Mouse (Mus musculus) 3134 (cell line): ENCODE results near the gene Tmem251.

Experiments used
- DNase-seq: peaks from one replicate; pipeline ENCODE4 v3.0.0-alpha.2; 2011; ENCODE audit warnings: low spot score; ENCODE audit not compliant: insufficient read length; ENCODE audit errors: extremely low read depth

Tmem251 gene

DNA sequence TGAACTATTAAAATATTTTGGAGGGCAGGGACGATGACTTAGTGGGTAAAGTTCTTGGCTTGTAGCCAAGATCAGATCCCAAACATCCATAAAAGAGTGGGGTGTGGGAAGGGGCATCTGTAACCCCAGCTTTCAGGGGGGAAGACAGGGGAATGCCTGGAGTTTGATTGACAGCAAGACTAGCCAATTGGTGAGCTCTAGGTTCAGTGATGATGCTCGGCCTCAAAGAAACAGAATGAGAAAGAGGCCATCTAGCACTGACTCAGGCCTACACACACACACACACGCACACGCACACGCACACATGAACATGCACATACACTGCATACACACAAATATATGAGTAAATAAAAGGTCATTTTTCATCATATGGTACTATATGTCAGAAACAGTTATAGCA is 33.7 kb upstream of the Tmem251 start:
- DNase-seq, result no peak

DNA sequence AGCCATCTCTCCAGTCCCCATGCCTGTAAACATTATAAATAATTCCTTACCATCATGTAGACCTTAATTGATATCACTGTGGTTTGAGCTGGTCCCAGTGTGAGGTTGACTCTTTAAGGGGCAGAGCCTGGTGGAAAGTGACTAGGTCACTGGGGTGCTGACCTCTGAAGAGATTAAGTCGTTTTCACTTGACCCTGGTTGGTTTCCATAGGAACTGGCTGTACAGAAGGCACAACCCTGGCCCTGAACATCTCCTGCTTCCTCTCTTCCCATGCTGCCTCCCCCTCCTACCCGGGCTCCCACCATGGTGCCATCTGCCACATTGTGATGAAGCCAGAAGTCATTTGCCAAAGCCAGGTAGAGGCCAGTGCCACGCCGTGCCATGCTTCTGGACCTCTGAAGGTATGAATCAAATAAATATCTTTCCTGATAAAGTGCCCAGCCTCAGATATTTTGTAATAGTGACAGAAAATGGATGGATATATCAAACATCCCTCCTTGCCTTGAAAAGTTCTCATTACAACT is 32.6 kb upstream of the Tmem251 start:
- no peak for DNase-seq

- no peak for DNase-seq
Observed at GRCm38 (mm10) chr12:102713153-102713865, 30.3 kb upstream of the Tmem251 start.

GRCm38 (mm10) chr12:102714116-102714515 is 29.4 kb upstream of the Tmem251 start:
- DNase-seq, result no peak

- DNase-seq, result no peak
Observed at GRCm38 (mm10) chr12:102714654-102715395, 28.7 kb upstream of the Tmem251 start.

DNA sequence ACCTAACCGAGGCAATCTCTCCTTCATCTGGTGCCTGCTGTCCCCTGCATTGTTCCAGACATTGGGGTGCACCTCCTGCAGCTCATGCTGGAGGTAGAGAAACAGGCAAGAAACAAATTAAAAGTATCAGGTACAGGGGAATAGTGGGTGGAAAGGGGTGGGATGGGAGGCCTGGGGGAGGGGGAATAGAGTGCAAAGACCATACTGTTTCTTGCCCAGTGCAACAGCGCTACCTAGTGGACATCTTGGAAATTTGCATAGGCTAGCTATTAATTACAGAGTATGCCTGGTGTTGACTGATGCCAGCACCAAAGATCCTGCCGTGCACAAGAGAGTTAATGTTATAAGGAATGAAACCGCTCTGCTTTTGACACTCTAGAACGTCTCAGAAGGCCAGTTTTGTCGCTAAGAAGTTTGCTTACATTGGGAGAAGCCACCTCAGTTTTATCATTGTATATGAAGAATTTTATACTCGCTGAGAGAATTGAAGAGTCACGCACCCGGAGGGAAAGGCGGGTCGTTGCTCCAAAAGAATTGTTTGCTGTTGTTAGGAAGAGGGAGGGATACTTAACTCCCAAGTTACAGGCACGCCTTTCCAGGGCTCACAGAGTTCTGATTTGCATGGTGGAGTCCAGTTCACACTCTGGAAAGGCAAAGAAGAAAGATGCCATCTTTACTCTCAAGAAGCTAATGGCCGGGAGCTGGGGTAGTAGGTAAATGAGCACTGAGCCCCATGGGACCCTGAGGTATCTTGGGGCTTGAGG is 23.8 kb upstream of the Tmem251 start:
- DNase-seq, result no peak

DNA sequence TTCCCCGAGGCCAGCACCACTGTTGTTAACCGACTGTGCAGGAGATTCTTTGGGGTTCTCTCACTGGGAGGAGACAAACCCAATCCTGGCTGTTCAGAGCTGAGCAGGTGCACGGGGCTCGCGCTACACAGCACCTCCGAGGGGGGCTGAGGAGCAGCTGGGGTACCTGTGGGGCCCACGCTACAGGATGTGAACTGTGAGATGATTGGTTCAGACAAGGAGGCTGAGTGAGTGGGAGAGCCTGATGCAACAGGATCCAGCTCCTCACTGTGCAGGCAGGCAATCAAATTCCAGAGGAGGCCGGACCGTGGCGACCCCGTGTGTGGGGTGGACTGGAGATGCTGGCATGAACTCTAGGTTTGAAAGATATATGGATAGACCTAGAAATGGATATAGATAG is 21.1 kb upstream of the Tmem251 start:
- no peak for DNase-seq

- no peak for DNase-seq
Observed at GRCm38 (mm10) chr12:102722966-102723365, 20.6 kb upstream of the Tmem251 start.

DNA sequence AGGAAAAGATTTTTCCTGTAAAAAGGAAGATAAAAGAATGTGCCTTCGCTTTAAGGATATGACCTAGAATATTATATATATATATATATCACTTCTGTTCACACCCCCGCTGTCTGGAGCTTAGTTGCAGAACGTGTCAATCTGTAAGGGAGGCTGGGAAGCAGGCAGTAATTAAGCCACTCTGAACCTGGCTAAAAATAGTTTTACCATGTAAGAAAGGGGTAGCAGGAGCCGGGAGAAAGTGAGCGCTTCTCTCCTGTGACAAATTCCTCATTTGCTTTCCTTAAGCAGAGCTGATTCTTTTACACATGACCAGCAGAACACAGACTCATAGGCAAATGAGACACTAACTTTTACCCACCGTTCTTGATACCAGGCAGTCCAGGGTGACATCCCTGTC is 19.7 kb upstream of the Tmem251 start:
- DNase-seq, result no peak

GRCm38 (mm10) chr12:102725146-102725545 is 18.4 kb upstream of the Tmem251 start:
- no peak for DNase-seq

DNA sequence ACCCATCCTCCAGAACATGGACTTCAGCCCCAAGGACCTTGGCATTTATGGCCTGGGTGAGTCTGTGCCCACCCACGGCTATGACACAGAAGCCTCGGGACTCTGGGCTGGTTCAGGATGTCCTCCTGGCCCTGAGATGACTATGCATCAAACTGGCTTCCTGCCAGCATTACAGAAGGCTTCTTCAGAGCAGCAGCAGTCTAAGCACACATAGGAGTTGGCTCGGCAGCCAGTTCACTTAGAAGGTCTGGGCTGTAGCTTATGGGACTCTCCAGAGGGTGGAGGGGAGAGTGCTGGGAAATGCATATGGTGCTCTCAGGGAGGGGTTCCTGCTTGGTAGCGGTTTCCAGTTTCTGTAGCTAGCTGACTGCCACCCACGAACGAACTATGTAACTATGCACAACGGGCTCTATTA is 17.8 kb upstream of the Tmem251 start:
- no peak for DNase-seq

- no peak for DNase-seq
Observed at GRCm38 (mm10) chr12:102729855-102730797, 13.4 kb upstream of the Tmem251 start.

DNA sequence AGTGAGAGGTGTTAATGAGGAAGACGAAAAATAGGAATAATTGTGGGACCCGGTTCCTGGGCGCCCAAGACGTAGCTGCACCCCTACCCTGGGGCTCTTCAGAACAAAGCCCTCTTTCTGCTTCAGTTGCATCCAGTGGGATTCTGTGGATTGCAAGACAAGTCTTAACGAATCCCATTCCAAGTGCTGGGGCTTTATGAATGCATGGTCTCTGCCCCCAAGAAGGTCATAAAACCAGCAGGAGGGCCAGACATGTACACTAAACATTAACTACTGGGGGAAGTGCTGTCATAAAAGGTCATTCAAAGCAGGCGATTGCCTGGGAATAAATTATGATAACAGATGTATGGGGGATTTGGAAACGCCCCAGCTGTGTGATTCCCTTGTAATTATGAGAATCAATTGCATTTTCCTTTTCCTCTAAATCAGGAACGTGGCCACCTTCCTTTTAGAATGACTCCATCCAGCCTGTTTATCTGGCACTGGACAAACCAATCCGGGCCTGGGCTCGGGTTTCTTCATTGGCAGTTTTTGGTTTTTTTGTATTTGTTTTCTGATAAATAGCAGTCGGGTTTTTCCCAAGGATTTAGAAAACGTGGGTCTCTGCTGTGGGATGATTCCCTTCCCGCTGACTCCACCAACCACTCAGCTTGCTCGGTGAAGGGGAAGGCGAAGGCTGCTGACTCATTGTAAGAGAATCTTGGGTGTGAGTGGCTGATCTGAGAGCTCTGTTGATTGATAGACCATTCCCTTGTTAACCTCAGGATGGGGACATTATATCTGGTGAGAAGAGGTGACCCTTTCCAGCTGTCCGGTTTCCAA is 12.6 kb upstream of the Tmem251 start:
- peak; percentile 33 for DNase-seq

- peak; percentile 27 for DNase-seq
Observed at GRCm38 (mm10) chr12:102733381-102733780, 10.2 kb upstream of the Tmem251 start.

GRCm38 (mm10) chr12:102739096-102739495 is 4.5 kb upstream of the Tmem251 start:
- DNase-seq, result no peak

GRCm38 (mm10) chr12:102740285-102740684 is 3.3 kb upstream of the Tmem251 start:
- no peak for DNase-seq

- no peak for DNase-seq
Observed at GRCm38 (mm10) chr12:102742056-102742455, 1.5 kb upstream of the Tmem251 start.

DNA sequence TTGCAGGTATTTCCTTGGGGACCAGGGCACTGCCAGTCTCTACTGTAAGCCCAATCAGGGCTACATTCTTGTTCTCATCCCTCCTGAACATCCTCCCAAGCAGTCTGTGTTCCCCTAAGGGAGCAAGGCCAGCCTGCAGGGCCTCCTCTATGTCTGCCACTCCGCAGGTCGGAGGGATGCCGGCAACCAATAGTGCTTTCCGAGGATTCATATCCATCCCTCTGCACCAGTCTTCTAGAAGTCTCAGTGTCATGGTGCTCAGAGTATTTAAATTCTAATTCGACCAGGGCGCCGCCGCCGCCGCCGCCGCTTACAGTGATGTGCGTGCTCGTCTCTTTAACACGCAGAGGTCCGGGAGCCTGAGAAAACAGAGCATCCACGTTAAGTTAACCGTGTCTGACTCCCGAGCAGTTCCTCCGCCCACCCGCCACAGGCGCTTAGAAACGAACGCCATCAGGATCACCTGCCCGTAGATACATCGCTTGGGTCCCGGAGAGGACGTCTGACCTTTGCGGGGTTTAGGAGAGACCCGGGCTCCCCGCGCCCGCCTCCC is 450 bp upstream of the Tmem251 start:
- DNase-seq, result no peak

DNA sequence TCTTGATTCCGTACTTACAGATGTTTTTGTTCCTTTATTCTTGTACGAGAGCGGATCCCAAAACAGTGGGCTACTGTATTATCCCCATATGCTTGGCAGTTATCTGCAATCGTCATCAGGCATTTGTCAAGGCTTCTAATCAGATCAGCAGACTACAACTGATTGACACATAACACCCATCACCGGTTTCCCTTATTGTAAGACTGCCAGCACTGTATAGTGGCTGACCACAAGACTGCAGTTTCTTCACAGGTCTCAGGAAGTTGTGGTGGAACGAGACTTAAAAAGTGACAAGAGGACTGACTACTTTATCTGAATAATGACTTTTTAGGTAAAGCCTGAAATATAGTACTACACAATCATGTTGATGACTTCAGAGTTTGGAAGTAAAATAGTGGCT is 1.3 kb downstream of the Tmem251 start:
- no peak for DNase-seq
